19 mouse cellular contexts compared by ENCODE assay signal in genomic region chr2:160057211-160057610, GRCm38 (mm10).
"Had no signal": no experiment of that assay in that cellular context is flagged by ENCODE, and none has a peak within 500 bp of the region (broad histone marks: within the 10 kb centered on the region; RNA-seq: fewer than 3 reads in every experiment).

No protein-coding gene starts in this region.

- H3K4me1 ChIP-seq: limb, embryonic 13.5 days; liver, embryonic 12.5 days; liver, embryonic 15.5 days; lung, embryonic 15.5 days; stomach, embryonic 15.5 days had no signal

- ATAC-seq: liver, embryonic 12.5 days; midbrain, embryonic 16.5 days had no signal

- H3K27me3 ChIP-seq: liver, embryonic 12.5 days; liver, embryonic 15.5 days; lung, embryonic 15.5 days; stomach, embryonic 15.5 days had no signal

- H3K9me3 ChIP-seq: limb, embryonic 13.5 days; liver, embryonic 12.5 days; liver, embryonic 15.5 days; lung, embryonic 15.5 days; stomach, embryonic 15.5 days had no signal

- H3K4me3 ChIP-seq: limb, embryonic 13.5 days; liver, embryonic 12.5 days; liver, embryonic 15.5 days; lung, embryonic 15.5 days; stomach, embryonic 15.5 days had no signal

- DNase-seq: kidney, adult 18-20 months; kidney, adult 9 months; kidney, postnatal 14 days; kidney, postnatal 4 days; left cerebral cortex, postnatal 4 days; liver; lung, adult 18-20 months; lung, postnatal 10 days; lung, postnatal 4 days; retina, postnatal 1 day; right cerebral cortex, postnatal 25 days; spleen, adult 18-20 months; thymus, postnatal 36 days had no signal

- H3K36me3 ChIP-seq: limb, embryonic 13.5 days; liver, embryonic 12.5 days; liver, embryonic 15.5 days; lung, embryonic 15.5 days; stomach, embryonic 15.5 days had no signal

- H3K9ac ChIP-seq: limb, embryonic 13.5 days; liver, embryonic 12.5 days; liver, embryonic 15.5 days; lung, embryonic 15.5 days; stomach, embryonic 15.5 days had no signal

- H3K4me2 ChIP-seq: limb, embryonic 13.5 days; liver, embryonic 12.5 days; liver, embryonic 15.5 days; lung, embryonic 15.5 days; stomach, embryonic 15.5 days had no signal

- H3K27ac ChIP-seq: limb, embryonic 13.5 days; liver, embryonic 12.5 days; liver, embryonic 15.5 days; lung, embryonic 15.5 days; stomach, embryonic 15.5 days had no signal
